Mouse (Mus musculus) hindbrain, embryonic 15.5 days (tissue): ENCODE results near the gene Olfr127. TPM values are rescaled to one million over a fixed set of nuclear protein-coding genes. Genes with fewer than 3 reads are reported as not detected.
"Not testable (repeated sequence)": the region's sequence is repeated elsewhere in the genome, so short reads cannot be mapped to it uniquely, and the experiment has no call there.

Experiments used
- ATAC-seq: fragments of 200-750 bp; cut with Nextera tagmentation; 2 replicates; pipeline ENCODE4 v1.8.0; 2017; ENCODE audit warnings: low read depth, moderate number of reproducible peaks, moderate TSS enrichment; ENCODE audit not compliant: low FRiP score
- H3K27ac ChIP-seq: fragments of 300-500 bp; sonication (generic); replicated peaks from 2 replicates; pipeline ENCODE4 v1.5.1; 2015; ENCODE audit warnings: mild to moderate bottlenecking, inconsistent platforms
- H3K27me3 ChIP-seq: fragments of 300-500 bp; sonication (generic); 2 replicates; pipeline ENCODE4 v1.6.1; 2015; ENCODE audit warnings: control low read depth, inconsistent platforms
- H3K36me3 ChIP-seq: fragments of 300-500 bp; sonication (generic); 2 replicates; pipeline ENCODE4 v1.6.1; 2015; ENCODE audit warnings: control low read depth, inconsistent platforms
- H3K4me1 ChIP-seq: fragments of 300-500 bp; sonication (generic); replicated peaks from 2 replicates; pipeline ENCODE4 v1.6.1; 2015; ENCODE audit warnings: control low read depth, inconsistent platforms
- H3K4me2 ChIP-seq: fragments of 300-500 bp; sonication (generic); 2 replicates; pipeline ENCODE4 v1.6.1; 2015; ENCODE audit warnings: moderate library complexity, mild to moderate bottlenecking, inconsistent platforms
- H3K4me3 ChIP-seq: fragments of 300-500 bp; sonication (generic); 2 replicates; pipeline ENCODE4 v1.5.1; 2015; ENCODE audit warnings: mild to moderate bottlenecking, inconsistent platforms
- H3K9ac ChIP-seq: fragments of 300-500 bp; sonication (generic); 2 replicates; pipeline ENCODE4 v1.6.1; 2015; ENCODE audit warnings: inconsistent platforms
- H3K9me3 ChIP-seq: fragments of 300-500 bp; sonication (generic); 2 replicates; pipeline ENCODE4 v1.6.1; 2016; ENCODE audit warnings: control low read depth, inconsistent platforms
- WGBS: fragments of 180-500 bp; shearing (Covaris S2); methylation state at CpG from one replicate; pipeline ENCODE4 v1.1.7; 2015; 5-methylcytosine and 5-hydroxymethylcytosine counted together
- polyA plus RNA-seq: library from polyadenylated mRNA; unstranded; fragments of >200 nt; fragmentation: Nextera tagmentation; extraction: Ambion mirVana; gene quantifications from 2 replicates; pipeline ENCODE4 v1.2.1, GENCODE M21; 2015

Gene Olfr127
- not detected in 2 replicates for polyA plus RNA-seq

GRCm38 (mm10) chr17:37900137-37900536 lies at the start of gene Olfr127:
Olfr127 (plus strand) TSS chr17:37900437.
- Histone ChIP-seq H3K27ac (no peak within 1 kb of the TSS), H3K9me3 (no peaks in the 10 kb centered on the region), H3K36me3 (no peaks in the 10 kb centered on the region), H3K27me3 (no peaks in the 10 kb centered on the region), H3K4me1 (no peaks in the 10 kb centered on the region), H3K4me2 (no peak within 1 kb of the TSS), H3K4me3 (no peak within 1 kb of the TSS), H3K9ac (no peak within 1 kb of the TSS)
- ATAC-seq = no peak
- WGBS = 88% methylated on average over 1 of the region's 1 CpGs

- Histone ChIP-seq H3K27ac (no peak overlapping the region), H3K27me3 (no peaks in the 10 kb centered on the region), H3K9me3 (no peaks in the 10 kb centered on the region), H3K4me3 (no peak overlapping the region), H3K4me2 (no peak overlapping the region), H3K9ac (no peak overlapping the region), H3K36me3 (no peaks in the 10 kb centered on the region), H3K4me1 (no peaks in the 10 kb centered on the region)
- WGBS = 63% methylated on average over 2 of the region's 2 CpGs
- no peak for ATAC-seq
Measured at GRCm38 (mm10) chr17:37863901-37864300, 36.3 kb upstream of the Olfr127 start.

GRCm38 (mm10) chr17:37869676-37870205 lies 30.5 kb upstream of the Olfr127 start:
- Histone ChIP-seq H3K27ac (no peak overlapping the region), H3K4me3 (no peak overlapping the region), H3K4me2 (no peak overlapping the region), H3K9me3 (no peaks in the 10 kb centered on the region), H3K9ac (no peak overlapping the region), H3K4me1 (no peaks in the 10 kb centered on the region), H3K27me3 (no peaks in the 10 kb centered on the region), H3K36me3 (no peaks in the 10 kb centered on the region)
- 20% methylated on average over 8 of the region's 8 CpGs for WGBS
- no peak for ATAC-seq

GRCm38 (mm10) chr17:37873830-37874229 lies 26.4 kb upstream of the Olfr127 start:
- WGBS = 89% methylated on average over 3 of the region's 3 CpGs
- ATAC-seq = no peak
- Histone ChIP-seq H3K36me3 (no peaks in the 10 kb centered on the region), H3K27ac (no peak overlapping the region), H3K4me2 (no peak overlapping the region), H3K27me3 (no peaks in the 10 kb centered on the region), H3K9me3 (no peaks in the 10 kb centered on the region), H3K4me1 (no peaks in the 10 kb centered on the region), H3K9ac (no peak overlapping the region), H3K4me3 (no peak overlapping the region)

- not testable (repeated sequence) for H3K4me2 ChIP-seq
- 81% methylated on average over 8 of the region's 8 CpGs for WGBS
Measured at GRCm38 (mm10) chr17:37906821-37907220, 6.6 kb downstream of the Olfr127 start.

GRCm38 (mm10) chr17:37920248-37920647 lies 20.0 kb downstream of the Olfr127 start, which contains the start of gene Olfr128:
Olfr128 (plus strand) TSS chr17:37920548.
- Histone ChIP-seq H3K27me3 (no peaks in the 10 kb centered on the region), H3K4me1 (no peaks in the 10 kb centered on the region), H3K4me2 (no peak within 1 kb of the TSS), H3K4me3 (no peak within 1 kb of the TSS), H3K36me3 (no peaks in the 10 kb centered on the region), H3K27ac (no peak within 1 kb of the TSS), H3K9me3 (no peaks in the 10 kb centered on the region), H3K9ac (no peak within 1 kb of the TSS)
- ATAC-seq = no peak

More at GRCm38 (mm10) chr17:37906821-37907220, 6.6 kb downstream of the Olfr127 start:
- H3K36me3 ChIP-seq, ATAC-seq, H3K4me3 ChIP-seq, H3K27me3 ChIP-seq, H3K9ac ChIP-seq, H3K9me3 ChIP-seq, H3K4me1 ChIP-seq, H3K27ac ChIP-seq: not testable (repeated sequence)

- H3K9me3 ChIP-seq = no peaks in the 10 kb centered on the region
- no peaks in the 10 kb centered on the region for H3K27me3 ChIP-seq
- 80% methylated on average over 2 of the region's 2 CpGs for WGBS
- ATAC-seq = no peak
- no peak within 1 kb of the TSS for H3K4me3 ChIP-seq
- H3K4me1 ChIP-seq = no peaks in the 10 kb centered on the region
- H3K36me3 ChIP-seq = no peaks in the 10 kb centered on the region
- no peak within 1 kb of the TSS for H3K27ac ChIP-seq
- no peak within 1 kb of the TSS for H3K9ac ChIP-seq
- no peak within 1 kb of the TSS for H3K4me2 ChIP-seq
Measured at GRCm38 (mm10) chr17:37952979-37953378, 52.7 kb downstream of the Olfr127 start, which contains the start of gene Olfr761. Olfr761 (minus strand) TSS chr17:37953079.

Other genes with a start within 250 kb of the Olfr127 start
- not detected in 2 replicates for gene Olfr117, start 236.7 kb upstream of the Olfr127 start, polyA plus RNA-seq
- not detected in 2 replicates for gene Olfr118, start 233.4 kb upstream of the Olfr127 start, polyA plus RNA-seq
- gene Olfr119, start 203.9 kb upstream of the Olfr127 start, polyA plus RNA-seq = not detected in 2 replicates
- gene Olfr120, start 178.6 kb upstream of the Olfr127 start, polyA plus RNA-seq = not detected in 2 replicates
- not detected in 2 replicates for gene Olfr121, start 151.6 kb upstream of the Olfr127 start, polyA plus RNA-seq
- not detected in 2 replicates for gene Olfr122, start 131.8 kb upstream of the Olfr127 start, polyA plus RNA-seq
- not detected in 2 replicates for gene Olfr123, start 106.9 kb upstream of the Olfr127 start, polyA plus RNA-seq
- gene Olfr124, start 100.5 kb upstream of the Olfr127 start, polyA plus RNA-seq = not detected in 2 replicates
- gene Olfr125, start 67.5 kb upstream of the Olfr127 start, polyA plus RNA-seq = not detected in 2 replicates
- gene Olfr126, start 53.0 kb upstream of the Olfr127 start, polyA plus RNA-seq = not detected in 2 replicates
- gene Olfr128, start 20.1 kb downstream of the Olfr127 start, polyA plus RNA-seq = not detected in 2 replicates
- gene Olfr761, start 52.6 kb downstream of the Olfr127 start, polyA plus RNA-seq = not detected in 2 replicates
- not detected in 2 replicates for gene Olfr129, start 159.6 kb downstream of the Olfr127 start, polyA plus RNA-seq
- not detected in 2 replicates for gene Olfr130, start 163.5 kb downstream of the Olfr127 start, polyA plus RNA-seq
- not detected in 2 replicates for gene Olfr131, start 188.3 kb downstream of the Olfr127 start, polyA plus RNA-seq
- not detected in 2 replicates for gene Olfr132, start 234.1 kb downstream of the Olfr127 start, polyA plus RNA-seq
- not detected in 2 replicates for gene Olfr133, start 244.8 kb downstream of the Olfr127 start, polyA plus RNA-seq